Mouse (Mus musculus): ENCODE measurements at regions not wholly inside any gene's neighbourhood (a gene's known extent, or its start where the extent isn't known, plus 50 kb on each side); places are given as distances from the start of the nearest gene placed in this dataset.

- 74% methylated on average over 4 of the region's 4 CpGs for WGBS
- no peaks in the 10 kb centered on the region for H3K27me3 ChIP-seq (replicated peaks; ENCODE audit: control insufficient read depth, insufficient read depth, low read length)
- no peaks in the 10 kb centered on the region for H3K9me3 ChIP-seq (ENCODE audit: control insufficient read depth, low read length)
- ATAC-seq (ENCODE audit: low read depth) (no peak), DNase-seq (ENCODE audit: low spot score) (no peak)
- H3K4me2 ChIP-seq (ENCODE audit: low read depth, low read length): no peak overlapping the region
- no peaks in the 10 kb centered on the region for H3K4me1 ChIP-seq (ENCODE audit: control insufficient read depth, insufficient read depth, low read length)
- no peaks in the 10 kb centered on the region for H3K36me3 ChIP-seq (ENCODE audit: control insufficient read depth, insufficient read depth, low read length)
- no peak overlapping the region for H3K27ac ChIP-seq (replicated peaks; ENCODE audit: low read depth, low read length)
- H3K9ac ChIP-seq (ENCODE audit: low read depth, low read length): no peak overlapping the region
- no peak overlapping the region for H3K4me3 ChIP-seq (ENCODE audit: low read depth, low read length)
These were observed 908.6 kb downstream of the Kcnt2 start for GRCm38 (mm10) chr1:141154572-141154971.

GRCm38 (mm10) chr1:141161772-141162171, 915.8 kb downstream of the Kcnt2 start:
- Histone ChIP-seq H3K9me3 (ENCODE audit: control insufficient read depth, low read length) (no peaks in the 10 kb centered on the region), H3K27ac (replicated peaks; ENCODE audit: low read depth, low read length) (no peak overlapping the region), H3K36me3 (ENCODE audit: control insufficient read depth, insufficient read depth, low read length) (no peaks in the 10 kb centered on the region), H3K4me2 (ENCODE audit: low read depth, low read length) (no peak overlapping the region), H3K4me3 (ENCODE audit: low read depth, low read length) (no peak overlapping the region), H3K4me1 (ENCODE audit: control insufficient read depth, insufficient read depth, low read length) (no peaks in the 10 kb centered on the region), H3K9ac (ENCODE audit: low read depth, low read length) (no peak overlapping the region), H3K27me3 (replicated peaks; ENCODE audit: control insufficient read depth, insufficient read depth, low read length) (no peaks in the 10 kb centered on the region)
- DNase-seq (ENCODE audit: low spot score): no peak
- ATAC-seq (ENCODE audit: low read depth): no peak
- WGBS: 85% methylated on average over 1 of the region's 1 CpGs

All from embryonic facial prominence, embryonic 14.5 days (tissue).